Comparison of ENCODE assay signal across 20 mouse cellular contexts in the genomic region with DNA sequence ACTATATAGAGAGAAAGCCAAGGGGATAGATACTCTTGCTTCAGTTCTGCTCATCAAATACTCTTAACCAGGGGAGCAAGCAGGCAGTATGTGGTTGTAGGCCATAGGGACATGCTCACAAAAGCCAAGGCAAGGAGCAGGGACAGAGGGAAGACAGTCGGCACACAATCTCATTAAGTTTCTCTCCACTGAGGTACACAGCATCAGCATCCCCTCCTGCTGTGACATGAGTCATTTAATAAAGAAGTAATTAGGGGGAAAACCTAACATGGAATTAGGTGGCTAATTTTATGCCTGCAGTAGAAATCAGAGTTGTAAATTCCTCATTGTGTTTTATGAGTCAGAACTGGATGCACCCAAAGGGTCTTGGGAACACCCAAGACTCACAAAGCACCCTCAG.
DNase-seq lines count a peak whose midpoint lies in the region; ATAC-seq and TF ChIP-seq lines count a peak whose summit lies in the region.
"Had no signal": no experiment of that assay in that cellular context is flagged by ENCODE, and none has a peak within 500 bp of the region (broad histone marks: within the 10 kb centered on the region; RNA-seq: fewer than 3 reads in every experiment).

No protein-coding gene starts in this region.

- H3K9ac ChIP-seq in hindbrain, embryonic 14.5 days = no peak overlapping the region
- no peak overlapping the region for H3K9ac ChIP-seq in hindbrain, embryonic 11.5 days (ENCODE audit: low read depth, low read length)
- H3K9ac ChIP-seq in hindbrain, postnatal 0 days (replicated peaks; ENCODE audit: low read length) = no peak overlapping the region
- H3K9ac ChIP-seq in kidney, embryonic 15.5 days = no peak overlapping the region
- H3K9ac ChIP-seq: embryonic facial prominence, embryonic 13.5 days; heart, embryonic 13.5 days had no signal

- H3K9me3 ChIP-seq in hindbrain, embryonic 14.5 days (ENCODE audit: control insufficient read depth, low read length) = no peaks in the 10 kb centered on the region
- no peaks in the 10 kb centered on the region for H3K9me3 ChIP-seq in hindbrain, embryonic 11.5 days (ENCODE audit: control insufficient read depth, low read length)
- H3K9me3 ChIP-seq in hindbrain, postnatal 0 days (ENCODE audit: low read length) = no peaks in the 10 kb centered on the region
- H3K9me3 ChIP-seq in kidney, embryonic 15.5 days (replicated peaks) = no peaks in the 10 kb centered on the region
- H3K9me3 ChIP-seq: embryonic facial prominence, embryonic 13.5 days; heart, embryonic 13.5 days had no signal

- no peak for DNase-seq in hindbrain, embryonic 14.5 days (ENCODE audit: low spot score)
- no peak for DNase-seq in hindbrain, embryonic 11.5 days (ENCODE audit: low spot score)
- peak; percentile 45 for DNase-seq in retina, postnatal 1 day
- DNase-seq in retina, embryonic 14.5 days (ENCODE audit: low spot score) = no peak
- DNase-seq in hindbrain, postnatal 0 days (ENCODE audit: low spot score) = peak; percentile 25
- DNase-seq: adrenal gland, adult 2 months; adrenal gland, postnatal 25 days; cerebellum, adult 11-12 months; cerebellum, adult 9-10 months; cerebellum, postnatal 25 days; gastrocnemius, postnatal 36 days; heart, adult 11 months; heart, postnatal 36 days had no signal

- H3K4me2 ChIP-seq in hindbrain, embryonic 14.5 days (replicated peaks) = no peak overlapping the region
- H3K4me2 ChIP-seq in hindbrain, embryonic 11.5 days (replicated peaks; ENCODE audit: low read depth, low read length) = no peak overlapping the region
- H3K4me2 ChIP-seq in hindbrain, postnatal 0 days (ENCODE audit: low read depth, low read length) = no peak overlapping the region
- H3K4me2 ChIP-seq in kidney, embryonic 15.5 days = no peak overlapping the region
- H3K4me2 ChIP-seq: embryonic facial prominence, embryonic 13.5 days; heart, embryonic 13.5 days had no signal

- no peaks in the 10 kb centered on the region for H3K27me3 ChIP-seq in hindbrain, embryonic 14.5 days (ENCODE audit: control insufficient read depth, insufficient read depth, low read length)
- no peaks in the 10 kb centered on the region for H3K27me3 ChIP-seq in hindbrain, embryonic 11.5 days (ENCODE audit: control insufficient read depth, insufficient read depth, low read length)
- H3K27me3 ChIP-seq in hindbrain, postnatal 0 days (ENCODE audit: insufficient read depth, low read length) = no peaks in the 10 kb centered on the region
- H3K27me3 ChIP-seq in kidney, embryonic 15.5 days = no peaks in the 10 kb centered on the region
- H3K27me3 ChIP-seq: CH12.LX; embryonic facial prominence, embryonic 13.5 days; heart, embryonic 13.5 days had no signal

- TF ChIP-seq CTCF in hindbrain, postnatal 0 days (IDR thresholded peaks at IDR 0.05; ENCODE audit: low read depth) = no peak

- H3K4me1 ChIP-seq in hindbrain, embryonic 14.5 days (replicated peaks; ENCODE audit: control insufficient read depth, insufficient read depth, low read length) = no peaks in the 10 kb centered on the region
- H3K4me1 ChIP-seq in hindbrain, embryonic 11.5 days (replicated peaks; ENCODE audit: control insufficient read depth, insufficient read depth, low read length) = no peaks in the 10 kb centered on the region
- H3K4me1 ChIP-seq in hindbrain, postnatal 0 days (ENCODE audit: insufficient read depth, low read length) = no peaks in the 10 kb centered on the region
- H3K4me1 ChIP-seq in kidney, embryonic 15.5 days = no peaks in the 10 kb centered on the region
- H3K4me1 ChIP-seq: embryonic facial prominence, embryonic 13.5 days; heart, embryonic 13.5 days had no signal

- ATAC-seq in hindbrain, embryonic 14.5 days (ENCODE audit: low FRiP score) = no peak
- no peak for ATAC-seq in hindbrain, embryonic 11.5 days (ENCODE audit: low FRiP score)
- no peak for ATAC-seq in hindbrain, postnatal 0 days
- ATAC-seq in cerebellum, adult (ENCODE audit: insufficient number of reproducible peaks, low FRiP score, low TSS enrichment) = no peak
- no peak for ATAC-seq in kidney, embryonic 15.5 days (replicated peaks; ENCODE audit: low FRiP score)
- ATAC-seq: forebrain, embryonic 14.5 days; intestine, embryonic 16.5 days had no signal

- no peaks in the 10 kb centered on the region for H3K36me3 ChIP-seq in hindbrain, embryonic 14.5 days (replicated peaks; ENCODE audit: control insufficient read depth, insufficient read depth)
- H3K36me3 ChIP-seq in hindbrain, embryonic 11.5 days (ENCODE audit: control insufficient read depth, insufficient read depth, low read length) = no peaks in the 10 kb centered on the region
- no peaks in the 10 kb centered on the region for H3K36me3 ChIP-seq in hindbrain, postnatal 0 days (ENCODE audit: insufficient read depth, low read length)
- H3K36me3 ChIP-seq in kidney, embryonic 15.5 days = no peaks in the 10 kb centered on the region
- H3K36me3 ChIP-seq: embryonic facial prominence, embryonic 13.5 days; heart, embryonic 13.5 days had no signal

- 0 out of 2 replicates have a peak overlapping the region, but pooled peaks have one; percentile 10 for H3K27ac ChIP-seq in hindbrain, embryonic 14.5 days
- no peak overlapping the region for H3K27ac ChIP-seq in hindbrain, embryonic 11.5 days (ENCODE audit: low read depth, low read length)
- no peak overlapping the region for H3K27ac ChIP-seq in hindbrain, postnatal 0 days
- H3K27ac ChIP-seq in kidney, embryonic 15.5 days = no peak overlapping the region
- H3K27ac ChIP-seq: embryonic facial prominence, embryonic 13.5 days; heart, embryonic 13.5 days had no signal

- no peak overlapping the region for H3K4me3 ChIP-seq in hindbrain, embryonic 14.5 days (replicated peaks; ENCODE audit: low read length)
- no peak overlapping the region for H3K4me3 ChIP-seq in hindbrain, embryonic 11.5 days (ENCODE audit: low read depth, low read length)
- no peak overlapping the region for H3K4me3 ChIP-seq in hindbrain, postnatal 0 days (ENCODE audit: low read length)
- no peak overlapping the region for H3K4me3 ChIP-seq in kidney, embryonic 15.5 days (replicated peaks)
- H3K4me3 ChIP-seq: embryonic facial prominence, embryonic 13.5 days; heart, embryonic 13.5 days had no signal

- 54% methylated on average over 1 of the region's 1 CpGs for WGBS in hindbrain, embryonic 14.5 days
- 73% methylated on average over 1 of the region's 1 CpGs for WGBS in hindbrain, embryonic 11.5 days
- 22% methylated on average over 1 of the region's 1 CpGs for WGBS in hindbrain, postnatal 0 days
- WGBS in kidney, embryonic 15.5 days = 64% methylated on average over 1 of the region's 1 CpGs

Comparison
In these comparisons a context has a peak if more than half of its experiments do, and no peak if none do; other contexts are left out.
1. DNase-seq: peak in retina, postnatal 1 day (single experiment) and hindbrain, postnatal 0 days (single experiment); none in hindbrain, embryonic 14.5 days (single experiment), hindbrain, embryonic 11.5 days (single experiment) and retina, embryonic 14.5 days (single experiment).